Mouse (Mus musculus): ENCODE data around the gene Rnasek. TPM values are rescaled to one million over a fixed set of nuclear protein-coding genes. Genes with fewer than 3 reads are reported as not detected.

Gene Rnasek
- polyA plus RNA-seq, 1 experiment from 2014 or later = 126 TPM

GRCm38 (mm10) chr11:70233016-70233415 is 6.6 kb downstream of the Rnasek start:
- H3K27ac ChIP-seq = peak overlapping the region; percentile 91
- WGBS = 38% methylated on average over 8 of the region's 8 CpGs
- H3K4me1 ChIP-seq = peaks cover 75% of the 10 kb centered on the region
- peaks cover 16% of the 10 kb centered on the region for H3K36me3 ChIP-seq
- peaks cover 24% of the 10 kb centered on the region for H3K27me3 ChIP-seq (ENCODE audit: insufficient read depth, poor library complexity, severe bottlenecking)
- H3K4me3 ChIP-seq = peak overlapping the region; percentile 63
- DNase-seq (ENCODE audit: low spot score) = no peak
- no peaks in the 10 kb centered on the region for H3K9me3 ChIP-seq

- peaks cover 29% of the 10 kb centered on the region for H3K27me3 ChIP-seq (ENCODE audit: insufficient read depth, poor library complexity, severe bottlenecking)
- H3K27ac ChIP-seq = peak overlapping the region; percentile 91
- 6% methylated on average over 10 of the region's 10 CpGs for WGBS
- no peaks in the 10 kb centered on the region for H3K9me3 ChIP-seq
- peak overlapping the region; percentile 63 for H3K4me3 ChIP-seq
- H3K36me3 ChIP-seq = peaks cover 16% of the 10 kb centered on the region
- DNase-seq (ENCODE audit: low spot score) = no peak
- H3K4me1 ChIP-seq = peaks cover 76% of the 10 kb centered on the region
These were observed 7.1 kb downstream of the Rnasek start for GRCm38 (mm10) chr11:70232546-70232945.

- peak overlapping the region; percentile 56 for H3K4me3 ChIP-seq
- peak overlapping the region; percentile 83 for H3K27ac ChIP-seq
- peak; percentile 94 for DNase-seq (ENCODE audit: low spot score)
These were observed 9.4 kb downstream of the Rnasek start for GRCm38 (mm10) chr11:70230239-70230727.

GRCm38 (mm10) chr11:70229260-70230010 is 10.2 kb downstream of the Rnasek start, which contains the start of gene Bcl6b:
TSS of gene Bcl6b (minus strand) at chr11:70229798.
- no peak for DNase-seq (ENCODE audit: low spot score)
- no peaks in the 10 kb centered on the region for H3K9me3 ChIP-seq
- H3K4me3 ChIP-seq = peak within 1 kb of the TSS; percentile 56
- peaks cover under 1% of the 10 kb centered on the region for H3K36me3 ChIP-seq
- peaks cover 70% of the 10 kb centered on the region for H3K4me1 ChIP-seq
- H3K27me3 ChIP-seq (ENCODE audit: insufficient read depth, poor library complexity, severe bottlenecking) = peaks cover 60% of the 10 kb centered on the region
- 2% methylated on average over 39 of the region's 39 CpGs for WGBS
- H3K27ac ChIP-seq = peak within 1 kb of the TSS; percentile 83

More at GRCm38 (mm10) chr11:70230239-70230727, 9.4 kb downstream of the Rnasek start:
- H3K27me3 ChIP-seq (ENCODE audit: insufficient read depth, poor library complexity, severe bottlenecking) = peaks cover 51% of the 10 kb centered on the region
- peaks cover 78% of the 10 kb centered on the region for H3K4me1 ChIP-seq
- 2% methylated on average over 32 of the region's 32 CpGs for WGBS
- peaks cover 9% of the 10 kb centered on the region for H3K36me3 ChIP-seq
- no peaks in the 10 kb centered on the region for H3K9me3 ChIP-seq

GRCm38 (mm10) chr11:70228828-70229227 is 10.8 kb downstream of the Rnasek start:
- peak; percentile 95 for DNase-seq (ENCODE audit: low spot score)
- H3K9me3 ChIP-seq = no peaks in the 10 kb centered on the region
- peak overlapping the region; percentile 56 for H3K4me3 ChIP-seq
- no peaks in the 10 kb centered on the region for H3K36me3 ChIP-seq
- peaks cover 64% of the 10 kb centered on the region for H3K4me1 ChIP-seq
- H3K27me3 ChIP-seq (ENCODE audit: insufficient read depth, poor library complexity, severe bottlenecking) = peaks cover 66% of the 10 kb centered on the region
- under 1% methylated on average over 19 of the region's 19 CpGs for WGBS
- H3K27ac ChIP-seq = peak overlapping the region; percentile 83

GRCm38 (mm10) chr11:70227661-70228245 is 11.9 kb downstream of the Rnasek start:
- Histone ChIP-seq H3K9me3 (no peaks in the 10 kb centered on the region), H3K27ac (peak overlapping the region; percentile 83), H3K4me3 (peak overlapping the region; percentile 56), H3K27me3 (ENCODE audit: insufficient read depth, poor library complexity, severe bottlenecking) (peaks cover 66% of the 10 kb centered on the region), H3K36me3 (no peaks in the 10 kb centered on the region), H3K4me1 (peaks cover 58% of the 10 kb centered on the region)
- WGBS = 73% methylated on average over 4 of the region's 4 CpGs
- no peak for DNase-seq (ENCODE audit: low spot score)

GRCm38 (mm10) chr11:70227126-70227525 is 12.5 kb downstream of the Rnasek start:
- DNase-seq (ENCODE audit: low spot score) = no peak
- Histone ChIP-seq H3K27me3 (ENCODE audit: insufficient read depth, poor library complexity, severe bottlenecking) (peaks cover 66% of the 10 kb centered on the region), H3K4me3 (peak overlapping the region; percentile 56), H3K4me1 (peaks cover 56% of the 10 kb centered on the region), H3K36me3 (no peaks in the 10 kb centered on the region), H3K27ac (peak overlapping the region; percentile 67; the same call in 1 of the 2 replicates), H3K9me3 (no peaks in the 10 kb centered on the region)
- 34% methylated on average over 5 of the region's 5 CpGs for WGBS

- peaks cover 60% of the 10 kb centered on the region for H3K4me1 ChIP-seq
- peak overlapping the region; percentile 56 for H3K4me3 ChIP-seq
- no peaks in the 10 kb centered on the region for H3K9me3 ChIP-seq
- DNase-seq (ENCODE audit: low spot score) = no peak
- H3K27me3 ChIP-seq (ENCODE audit: insufficient read depth, poor library complexity, severe bottlenecking) = peaks cover 66% of the 10 kb centered on the region
- H3K36me3 ChIP-seq = no peaks in the 10 kb centered on the region
- peak overlapping the region; percentile 67 for H3K27ac ChIP-seq
- WGBS = 6% methylated on average over 18 of the region's 18 CpGs
These were observed 13.1 kb downstream of the Rnasek start for GRCm38 (mm10) chr11:70226602-70226890.

GRCm38 (mm10) chr11:70225798-70226601 is 13.6 kb downstream of the Rnasek start:
- DNase-seq (ENCODE audit: low spot score) = no peak

GRCm38 (mm10) chr11:70223724-70224123 is 15.9 kb downstream of the Rnasek start:
- Histone ChIP-seq H3K27ac (peak overlapping the region; percentile 48; the same call in 1 of the 2 replicates), H3K4me3 (no peak overlapping the region), H3K36me3 (no peaks in the 10 kb centered on the region), H3K4me1 (peaks cover 57% of the 10 kb centered on the region), H3K9me3 (no peaks in the 10 kb centered on the region), H3K27me3 (ENCODE audit: insufficient read depth, poor library complexity, severe bottlenecking) (peaks cover 63% of the 10 kb centered on the region)
- 70% methylated on average over 9 of the region's 9 CpGs for WGBS
- DNase-seq (ENCODE audit: low spot score) = no peak

More at GRCm38 (mm10) chr11:70225798-70226601, 13.6 kb downstream of the Rnasek start:
- 15% methylated on average over 27 of the region's 27 CpGs for WGBS
- H3K4me1 ChIP-seq = peaks cover 62% of the 10 kb centered on the region
- H3K27ac ChIP-seq = peak overlapping the region; percentile 67
- no peaks in the 10 kb centered on the region for H3K36me3 ChIP-seq
- peak overlapping the region; percentile 56 for H3K4me3 ChIP-seq
- peaks cover 66% of the 10 kb centered on the region for H3K27me3 ChIP-seq (ENCODE audit: insufficient read depth, poor library complexity, severe bottlenecking)
- H3K9me3 ChIP-seq = no peaks in the 10 kb centered on the region

- peaks cover 63% of the 10 kb centered on the region for H3K27me3 ChIP-seq (ENCODE audit: insufficient read depth, poor library complexity, severe bottlenecking)
- H3K9me3 ChIP-seq = no peaks in the 10 kb centered on the region
- 10% methylated on average over 14 of the region's 14 CpGs for WGBS
- H3K36me3 ChIP-seq = peaks cover 9% of the 10 kb centered on the region
- H3K4me3 ChIP-seq = peak overlapping the region; percentile 70
- no peak for DNase-seq (ENCODE audit: low spot score)
- peaks cover 44% of the 10 kb centered on the region for H3K4me1 ChIP-seq
- H3K27ac ChIP-seq = peak overlapping the region; percentile 89
These were observed 17.8 kb downstream of the Rnasek start for GRCm38 (mm10) chr11:70221603-70222500.
